Mouse (Mus musculus) small intestine, adult 2 months (tissue): ENCODE results near the gene Rtp2.

Experiments used
- CTCF ChIP-seq: fragments of 200-500 bp; IDR thresholded peaks from 2 replicates; pipeline ENCODE4 v1.5.1; 2012; ENCODE audit warnings: low read depth, mild to moderate bottlenecking, control low read depth, inconsistent platforms, low read length, moderate library complexity, mixed read lengths; ENCODE audit not compliant: insufficient replicate concordance, insufficient read length; ENCODE audit errors: extremely low read depth
- POLR2A ChIP-seq: fragments of 200-500 bp; IDR thresholded peaks from 2 replicates; pipeline ENCODE4 v1.6.1; 2012; ENCODE audit warnings: low read depth, mild to moderate bottlenecking, control low read depth, inconsistent platforms, low read length, moderate library complexity

DNA sequence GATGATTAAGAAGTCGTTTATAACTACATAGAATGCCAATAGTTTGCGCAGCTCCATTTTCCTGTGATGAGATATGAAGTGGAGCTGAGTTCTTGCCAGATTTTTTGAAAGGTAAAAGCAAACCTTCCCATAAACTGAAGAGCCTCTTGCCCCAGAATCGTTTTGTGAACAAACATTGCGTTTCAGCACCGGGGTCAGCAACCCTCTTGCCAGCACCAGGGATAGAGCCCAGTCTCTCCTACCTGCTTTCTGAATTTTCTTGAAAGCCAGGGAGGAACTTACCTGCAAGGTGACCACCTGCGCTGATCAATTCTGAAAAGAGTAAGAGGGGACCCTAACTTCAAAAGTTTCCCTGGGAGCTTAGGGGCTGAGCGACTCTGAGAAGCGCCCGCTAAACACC lies 42.0 kb downstream of the Rtp2 start:
- TF ChIP-seq CTCF, result no peak
- no peak for TF ChIP-seq POLR2A
